Mouse (Mus musculus) G1E-ER4 (cell line): ENCODE measurements around the gene St14. TPM values are rescaled to one million over a fixed set of nuclear protein-coding genes. Genes with fewer than 3 reads are reported as not detected.

Source experiments
- GATA1 ChIP-seq: IDR thresholded peaks from one replicate; pipeline ENCODE4 v1.8.0; 2012; ENCODE audit warnings: low read length, inconsistent platforms
- polyA plus RNA-seq: library from polyadenylated mRNA; stranded (reverse); fragments of >175 nt; gene quantifications from 2 replicates; pipeline ENCODE4 v1.2.3, GENCODE M21; 2012

The St14 gene
- polyA plus RNA-seq: 0.01 TPM in 1 of 2 replicates, not detected in the other

GRCm38 (mm10) chr9:31131205-31131968, at the start of gene St14:
St14 (minus strand) TSS chr9:31131853.
- no peak for TF ChIP-seq GATA1

- no peak for TF ChIP-seq GATA1
Observed at GRCm38 (mm10) chr9:31177692-31178091, 46.0 kb upstream of the St14 start.

- TF ChIP-seq GATA1: no peak
Observed at GRCm38 (mm10) chr9:31176379-31177130, 44.9 kb upstream of the St14 start.

GRCm38 (mm10) chr9:31175978-31176377, 44.3 kb upstream of the St14 start:
- no peak for TF ChIP-seq GATA1

GRCm38 (mm10) chr9:31175346-31175745, 43.7 kb upstream of the St14 start:
- no peak for TF ChIP-seq GATA1

DNA sequence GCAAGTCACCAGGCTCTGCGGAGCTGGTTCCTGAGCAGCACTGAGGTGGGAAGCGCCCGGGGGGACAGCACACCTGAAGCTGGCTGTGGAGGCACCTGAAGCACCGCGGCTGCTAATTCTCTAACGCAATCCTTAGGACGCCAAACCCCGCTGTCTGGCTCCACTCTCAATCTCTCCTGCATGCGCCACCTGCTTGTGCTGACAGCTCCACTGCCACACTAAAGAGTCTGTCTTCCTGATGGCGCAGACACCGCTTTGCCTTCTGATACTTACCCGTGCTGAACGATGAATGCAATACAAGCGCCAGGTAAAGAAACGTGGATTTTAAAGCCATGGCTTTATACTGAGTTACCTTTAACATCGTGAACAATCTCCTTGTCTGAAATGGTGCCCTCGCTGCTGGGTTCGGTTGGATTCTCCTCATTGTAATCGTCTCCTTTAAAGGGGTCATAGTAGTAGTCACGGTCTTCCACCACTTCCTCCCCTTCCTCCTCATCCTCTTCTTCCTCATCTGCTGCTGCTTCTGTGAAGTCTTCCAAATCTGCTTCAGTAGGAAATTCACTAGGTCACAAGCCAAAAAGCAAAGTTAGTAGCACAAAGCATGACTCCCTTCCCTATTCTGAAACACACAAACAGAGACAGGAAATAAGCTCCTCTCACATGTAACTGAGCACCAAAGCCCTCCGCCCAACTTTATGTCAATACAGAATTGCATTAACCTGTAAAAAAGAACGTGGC, 36.9 kb upstream of the St14 start:
- TF ChIP-seq GATA1: no peak

GRCm38 (mm10) chr9:31167305-31167704, 35.7 kb upstream of the St14 start:
- TF ChIP-seq GATA1: no peak

- TF ChIP-seq GATA1: no peak
Observed at GRCm38 (mm10) chr9:31163327-31163726, 31.7 kb upstream of the St14 start.

DNA sequence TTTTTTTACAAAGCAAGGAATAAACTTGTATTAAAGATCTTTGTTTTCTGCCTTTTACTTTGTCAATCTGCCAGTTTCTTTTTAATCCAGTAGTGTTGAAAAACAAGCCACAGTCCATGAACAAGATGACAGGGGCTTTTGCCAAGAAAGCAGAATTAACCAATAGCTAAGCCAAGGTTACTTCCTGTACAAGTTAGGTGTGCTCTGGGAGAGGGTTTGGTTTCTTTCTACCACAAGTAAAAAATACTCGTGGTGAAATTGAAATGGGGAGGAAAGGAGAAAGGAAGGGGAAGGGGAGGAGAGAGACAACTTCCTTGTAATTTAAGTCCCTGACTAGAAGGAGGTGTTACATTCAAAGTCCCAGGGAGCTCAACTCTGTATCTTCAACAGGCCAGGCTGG, 31.3 kb upstream of the St14 start:
- TF ChIP-seq GATA1: no peak

DNA sequence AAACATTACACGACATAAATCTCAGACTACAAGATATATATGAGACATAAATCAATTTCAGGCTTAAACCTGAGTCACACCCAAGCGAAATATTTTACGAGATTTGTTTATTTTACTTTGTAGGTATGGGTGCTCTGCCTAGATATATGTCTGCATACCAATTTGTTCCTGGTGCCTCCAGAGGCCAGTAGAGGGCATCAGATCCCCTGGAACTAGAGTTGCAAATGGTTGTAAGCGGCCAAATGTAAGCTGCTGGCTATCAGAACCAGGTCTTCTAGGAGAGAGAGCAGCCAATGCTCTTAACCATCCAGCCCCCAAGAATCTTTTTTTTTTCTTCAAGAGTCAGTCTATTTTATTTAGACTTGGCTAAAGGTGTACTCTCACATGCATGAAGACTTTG, 28.3 kb upstream of the St14 start:
- no peak for TF ChIP-seq GATA1

DNA sequence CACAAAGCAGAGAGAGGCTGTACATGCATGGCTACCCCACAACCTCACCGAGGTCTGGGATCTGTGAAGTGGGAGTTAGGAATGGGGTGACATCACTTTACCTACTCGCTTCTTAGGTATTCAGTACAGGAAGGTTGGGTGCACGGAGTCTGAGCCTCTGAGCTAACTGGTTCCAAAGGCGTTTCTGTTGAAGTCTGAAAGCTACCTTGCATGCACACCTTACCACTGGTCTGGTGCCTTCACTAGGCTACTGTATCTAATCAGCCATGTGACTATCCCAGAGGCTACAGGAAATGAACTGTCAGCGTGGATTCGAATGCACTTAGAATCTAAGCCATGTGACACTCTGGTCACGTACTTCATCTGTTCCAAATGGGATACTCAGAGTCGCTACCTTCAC, 24.9 kb upstream of the St14 start:
- TF ChIP-seq GATA1: no peak

DNA sequence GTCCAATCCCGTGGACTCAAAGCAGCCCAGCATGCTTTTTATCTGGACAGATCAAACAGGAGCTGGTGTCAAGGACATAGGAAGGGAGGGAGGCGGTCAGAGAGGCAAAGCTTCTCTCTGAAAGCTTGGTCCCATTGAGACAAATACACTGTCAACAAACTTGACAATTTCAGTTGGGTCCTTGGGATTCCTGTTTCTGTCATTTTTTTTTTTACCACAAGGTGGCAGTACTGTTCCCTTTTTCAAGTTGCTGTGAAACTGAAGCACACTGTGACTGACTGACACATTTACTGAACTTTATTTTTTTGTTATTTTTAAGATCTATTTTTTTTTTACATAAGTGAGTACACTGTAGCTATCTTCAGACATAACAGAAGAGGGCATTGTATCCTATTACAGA, 19.4 kb upstream of the St14 start:
- TF ChIP-seq GATA1: no peak

GRCm38 (mm10) chr9:31148135-31148534, 16.5 kb upstream of the St14 start:
- no peak for TF ChIP-seq GATA1

- no peak for TF ChIP-seq GATA1
Observed at GRCm38 (mm10) chr9:31145272-31145925, 13.7 kb upstream of the St14 start.

- no peak for TF ChIP-seq GATA1
Observed at GRCm38 (mm10) chr9:31142924-31143323, 11.3 kb upstream of the St14 start.

DNA sequence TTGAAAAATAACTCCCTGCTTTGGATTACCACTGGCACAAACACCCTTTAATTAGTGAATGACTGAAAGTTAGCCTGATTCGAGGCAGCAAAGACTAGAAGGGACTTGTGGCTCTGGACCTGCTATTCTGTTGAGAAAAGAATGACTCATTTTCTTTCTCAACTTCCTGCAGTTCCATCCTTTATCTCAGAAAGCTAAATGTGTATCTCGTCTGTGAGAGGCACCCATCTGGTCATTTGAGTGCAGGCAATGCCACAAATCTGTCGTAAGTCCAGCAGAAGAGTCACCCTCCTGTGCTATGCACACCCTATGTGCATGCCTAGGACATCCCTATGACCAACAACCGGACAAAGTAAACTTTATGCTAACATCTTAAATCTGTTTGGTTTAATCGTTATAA, 1.5 kb upstream of the St14 start:
- no peak for TF ChIP-seq GATA1
